Mouse (Mus musculus): ENCODE results near the gene Dlx4.

Dlx4 gene

DNA sequence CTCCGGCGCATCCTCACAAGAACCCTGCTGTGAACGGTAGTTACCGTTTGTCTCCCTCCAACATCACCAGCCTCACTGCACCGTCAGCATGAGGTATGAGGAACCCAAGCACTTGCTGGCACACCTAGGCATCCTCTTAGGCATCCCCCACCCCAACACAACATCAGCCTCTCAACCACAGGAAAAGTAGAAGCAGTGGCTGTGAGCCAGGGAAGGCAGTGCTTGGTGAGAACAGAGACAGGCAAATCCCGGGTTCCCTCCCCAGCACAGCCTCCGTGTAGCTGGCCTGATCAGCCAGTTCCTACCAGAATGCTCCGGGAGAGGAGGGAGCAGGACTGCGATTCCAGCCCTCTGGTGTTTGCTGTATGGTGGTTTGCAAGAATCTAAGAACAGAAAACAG, 2.7 kb upstream of the Dlx4 start:
- TF ChIP-seq CTCF (conservative IDR thresholded peaks at IDR 0.05; ENCODE audit: low read length) (no peak), POU5F1 (IDR thresholded peaks at IDR 0.05; ENCODE audit: borderline replicate concordance, low read length) (no peak), NANOG (IDR thresholded peaks at IDR 0.05; ENCODE audit: borderline replicate concordance, low read length) (no peak)
- no peak overlapping the region for H3K4me3 ChIP-seq (replicated peaks; ENCODE audit: low read length)
- H3K27me3 ChIP-seq (ENCODE audit: insufficient read depth, low read length) = peaks cover 95% of the 10 kb centered on the region
- peaks cover 58% of the 10 kb centered on the region for H3K4me1 ChIP-seq (replicated peaks; ENCODE audit: low read depth, low read length)
- H3K9me3 ChIP-seq (ENCODE audit: low read length) = no peaks in the 10 kb centered on the region
- H3K36me3 ChIP-seq (ENCODE audit: insufficient read depth, low read length) = no peaks in the 10 kb centered on the region

DNA sequence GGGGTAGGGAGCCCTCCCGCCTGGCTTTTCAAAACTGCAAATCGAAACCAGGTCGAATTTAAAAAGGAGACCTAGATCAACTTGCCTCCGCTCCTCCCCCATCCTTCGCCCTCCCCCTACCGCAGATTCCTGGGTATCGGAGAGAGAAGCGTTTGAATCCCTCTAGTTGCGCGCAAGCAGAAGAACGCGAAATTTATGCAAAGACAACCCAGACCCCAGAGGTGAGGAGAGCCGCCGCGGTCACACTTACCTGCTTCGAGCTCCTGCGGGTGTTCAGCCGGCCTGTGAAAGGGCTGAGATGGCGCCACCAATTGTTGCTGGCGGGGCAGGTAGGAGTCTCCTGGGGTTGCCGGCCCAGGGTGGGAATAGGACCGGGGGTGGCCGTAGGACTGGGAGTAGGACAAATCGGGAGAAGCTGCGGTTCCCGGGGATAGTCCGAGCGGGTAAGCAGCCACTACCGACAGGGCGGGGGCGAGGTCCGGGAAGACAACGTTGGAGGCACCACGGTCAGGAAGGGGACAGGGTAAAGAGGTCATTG, 1.0 kb downstream of the Dlx4 start:
- peaks cover 57% of the 10 kb centered on the region for H3K4me1 ChIP-seq (replicated peaks; ENCODE audit: low read depth, low read length)
- TF ChIP-seq NANOG (IDR thresholded peaks at IDR 0.05; ENCODE audit: borderline replicate concordance, low read length) = no peak
- no peak for TF ChIP-seq CTCF (conservative IDR thresholded peaks at IDR 0.05; ENCODE audit: low read length)
- no peak for TF ChIP-seq POU5F1 (IDR thresholded peaks at IDR 0.05; ENCODE audit: borderline replicate concordance, low read length)

DNA sequence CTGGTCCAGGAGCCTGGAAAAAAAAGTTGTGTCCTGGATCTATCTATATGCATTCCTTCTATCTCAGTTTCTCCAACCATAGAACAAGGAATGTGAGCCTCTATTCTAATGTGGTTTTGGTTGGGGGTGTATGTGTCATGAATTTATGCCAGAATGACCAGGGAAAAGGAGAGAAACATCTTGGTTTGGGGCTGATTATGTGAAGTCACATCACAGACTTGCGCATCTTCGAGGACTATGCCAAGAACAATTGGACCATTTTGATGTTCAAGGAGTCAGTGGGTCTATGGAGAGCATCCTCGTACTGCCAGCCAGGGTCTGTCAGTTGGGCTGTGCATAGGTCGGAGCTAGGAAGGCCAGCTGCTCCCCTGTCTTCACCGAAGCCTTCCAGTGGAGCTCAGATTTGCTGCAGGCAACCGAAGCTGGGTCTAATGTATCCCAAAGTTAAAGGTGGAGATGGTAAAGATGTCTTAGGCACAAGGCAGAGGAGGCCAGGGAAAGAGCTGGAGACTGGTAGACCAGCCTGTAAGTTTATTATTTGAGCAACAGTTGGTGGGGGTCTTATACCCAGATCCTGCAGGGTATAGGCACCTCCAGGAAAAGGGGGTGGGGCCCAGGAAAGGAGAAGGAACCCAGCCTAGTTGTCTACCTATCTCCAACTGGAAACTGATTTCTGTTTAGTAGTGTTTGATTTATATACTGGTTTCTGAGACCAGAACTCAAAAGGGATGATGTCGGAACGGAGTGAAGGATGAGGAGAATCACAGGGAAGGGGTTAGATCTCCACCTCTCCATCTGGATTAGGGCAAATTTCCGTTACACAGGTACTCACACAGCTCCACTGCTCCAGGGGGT, 1.7 kb downstream of the Dlx4 start:
- Histone ChIP-seq H3K9me3 (ENCODE audit: low read length) (no peaks in the 10 kb centered on the region), H3K27me3 (ENCODE audit: insufficient read depth, low read length) (peaks cover 100% of the 10 kb centered on the region), H3K4me3 (replicated peaks; ENCODE audit: low read length) (peak overlapping the region; percentile 70; the same call in 1 of the 2 replicates), H3K4me1 (replicated peaks; ENCODE audit: low read depth, low read length) (peaks cover 54% of the 10 kb centered on the region), H3K36me3 (ENCODE audit: insufficient read depth, low read length) (no peaks in the 10 kb centered on the region)
- TF ChIP-seq NANOG (IDR thresholded peaks at IDR 0.05; ENCODE audit: borderline replicate concordance, low read length) = no peak
- TF ChIP-seq POU5F1 (IDR thresholded peaks at IDR 0.05; ENCODE audit: borderline replicate concordance, low read length) = no peak
- no peak for TF ChIP-seq CTCF (conservative IDR thresholded peaks at IDR 0.05; ENCODE audit: low read length)

More for the DNA sequence above, 1.0 kb downstream of the Dlx4 start:
- Histone ChIP-seq H3K27me3 (ENCODE audit: insufficient read depth, low read length) (peaks cover 100% of the 10 kb centered on the region), H3K4me3 (replicated peaks; ENCODE audit: low read length) (peak overlapping the region; percentile 70), H3K36me3 (ENCODE audit: insufficient read depth, low read length) (no peaks in the 10 kb centered on the region), H3K9me3 (ENCODE audit: low read length) (no peaks in the 10 kb centered on the region)

DNA sequence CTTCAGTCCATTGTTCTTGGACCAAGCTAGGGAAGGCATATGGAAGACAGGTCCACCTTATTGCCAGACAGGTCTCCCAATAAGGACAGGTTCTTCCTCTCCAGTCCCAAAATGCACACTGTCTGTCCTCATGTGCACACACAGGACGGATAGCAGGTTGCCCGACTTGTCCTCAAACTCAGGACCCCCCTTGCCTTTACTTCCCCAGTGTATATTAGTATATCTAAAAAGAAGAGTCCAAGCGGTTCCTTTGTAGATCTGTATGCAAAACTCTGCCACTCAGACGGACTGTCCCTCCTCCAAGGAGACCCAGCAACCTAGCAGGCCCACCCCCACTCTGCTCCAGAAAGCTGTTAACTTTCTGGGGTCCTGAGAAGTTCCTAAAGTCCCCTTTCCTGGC, 2.4 kb downstream of the Dlx4 start:
- Histone ChIP-seq H3K9me3 (ENCODE audit: low read length) (no peaks in the 10 kb centered on the region), H3K4me1 (replicated peaks; ENCODE audit: low read depth, low read length) (peaks cover 55% of the 10 kb centered on the region), H3K36me3 (ENCODE audit: insufficient read depth, low read length) (no peaks in the 10 kb centered on the region), H3K4me3 (replicated peaks; ENCODE audit: low read length) (no peak overlapping the region), H3K27me3 (ENCODE audit: insufficient read depth, low read length) (peaks cover 99% of the 10 kb centered on the region)
- TF ChIP-seq NANOG (IDR thresholded peaks at IDR 0.05; ENCODE audit: borderline replicate concordance, low read length) = no peak
- no peak for TF ChIP-seq CTCF (conservative IDR thresholded peaks at IDR 0.05; ENCODE audit: low read length)
- no peak for TF ChIP-seq POU5F1 (IDR thresholded peaks at IDR 0.05; ENCODE audit: borderline replicate concordance, low read length)

DNA sequence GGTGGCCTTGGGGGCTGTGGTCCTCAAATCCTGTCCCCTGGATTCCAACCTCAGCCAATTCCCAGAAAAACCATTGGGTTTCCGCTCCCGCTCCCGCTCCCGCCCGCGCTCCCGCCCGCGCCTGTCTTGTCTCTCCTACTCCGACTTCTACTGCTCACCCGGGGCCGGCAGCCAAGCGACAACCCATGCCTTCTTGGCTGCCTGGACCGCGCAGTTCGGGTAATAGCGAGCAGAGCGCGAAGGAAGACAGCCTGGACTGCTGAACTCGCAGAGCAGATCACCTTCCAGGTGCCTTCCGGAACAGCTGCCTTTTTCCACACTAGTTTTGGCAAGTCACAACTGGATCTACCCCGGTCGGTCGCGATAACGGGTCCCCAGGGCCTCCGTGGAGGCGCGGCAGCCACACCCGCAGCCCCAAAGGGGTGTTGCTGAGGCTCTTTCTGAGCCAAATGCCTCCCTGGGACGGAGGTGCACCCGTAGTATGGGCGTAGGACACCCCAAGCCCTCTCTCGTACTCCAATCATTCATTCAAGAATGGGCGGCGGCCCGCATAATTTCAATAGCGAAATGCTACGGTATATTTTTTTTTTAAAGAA, 3.0 kb downstream of the Dlx4 start:
- no peaks in the 10 kb centered on the region for H3K9me3 ChIP-seq (ENCODE audit: low read length)
- peaks cover 49% of the 10 kb centered on the region for H3K4me1 ChIP-seq (replicated peaks; ENCODE audit: low read depth, low read length)
- TF ChIP-seq POU5F1 (IDR thresholded peaks at IDR 0.05; ENCODE audit: borderline replicate concordance, low read length) = no peak
- TF ChIP-seq NANOG (IDR thresholded peaks at IDR 0.05; ENCODE audit: borderline replicate concordance, low read length) = no peak
- no peak for TF ChIP-seq CTCF (conservative IDR thresholded peaks at IDR 0.05; ENCODE audit: low read length)
- H3K4me3 ChIP-seq (replicated peaks; ENCODE audit: low read length) = peak overlapping the region; percentile 55
- H3K36me3 ChIP-seq (ENCODE audit: insufficient read depth, low read length) = no peaks in the 10 kb centered on the region
- H3K27me3 ChIP-seq (ENCODE audit: insufficient read depth, low read length) = peaks cover 99% of the 10 kb centered on the region

DNA sequence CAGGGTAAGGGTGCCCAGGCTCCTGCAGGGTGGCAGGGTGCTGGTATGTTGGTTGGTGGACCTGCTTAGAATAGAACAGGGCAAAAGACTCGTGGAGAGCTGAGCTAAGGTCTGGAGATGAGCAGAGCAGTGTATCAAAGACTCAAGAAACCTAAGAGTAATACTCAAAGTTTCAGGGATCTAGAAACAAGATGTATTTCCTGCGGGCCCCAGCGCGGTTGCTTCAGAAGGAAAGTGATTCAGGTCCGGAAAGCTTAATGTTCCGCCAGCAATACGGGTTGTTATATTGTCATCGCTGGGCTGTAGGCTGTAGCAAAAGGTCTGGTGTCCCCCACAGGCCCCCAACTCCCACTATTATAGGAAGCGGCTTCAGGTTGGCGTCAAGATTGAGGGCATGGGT, 3.8 kb downstream of the Dlx4 start:
- peaks cover 98% of the 10 kb centered on the region for H3K27me3 ChIP-seq (ENCODE audit: insufficient read depth, low read length)
- TF ChIP-seq CTCF (conservative IDR thresholded peaks at IDR 0.05; ENCODE audit: low read length) = no peak
- no peak for TF ChIP-seq NANOG (IDR thresholded peaks at IDR 0.05; ENCODE audit: borderline replicate concordance, low read length)
- TF ChIP-seq POU5F1 (IDR thresholded peaks at IDR 0.05; ENCODE audit: borderline replicate concordance, low read length) = no peak
- H3K9me3 ChIP-seq (ENCODE audit: low read length) = no peaks in the 10 kb centered on the region
- no peaks in the 10 kb centered on the region for H3K36me3 ChIP-seq (ENCODE audit: insufficient read depth, low read length)
- H3K4me1 ChIP-seq (replicated peaks; ENCODE audit: low read depth, low read length) = peaks cover 47% of the 10 kb centered on the region
- peak overlapping the region; percentile 55; the same call in 1 of the 2 replicates for H3K4me3 ChIP-seq (replicated peaks; ENCODE audit: low read length)

DNA sequence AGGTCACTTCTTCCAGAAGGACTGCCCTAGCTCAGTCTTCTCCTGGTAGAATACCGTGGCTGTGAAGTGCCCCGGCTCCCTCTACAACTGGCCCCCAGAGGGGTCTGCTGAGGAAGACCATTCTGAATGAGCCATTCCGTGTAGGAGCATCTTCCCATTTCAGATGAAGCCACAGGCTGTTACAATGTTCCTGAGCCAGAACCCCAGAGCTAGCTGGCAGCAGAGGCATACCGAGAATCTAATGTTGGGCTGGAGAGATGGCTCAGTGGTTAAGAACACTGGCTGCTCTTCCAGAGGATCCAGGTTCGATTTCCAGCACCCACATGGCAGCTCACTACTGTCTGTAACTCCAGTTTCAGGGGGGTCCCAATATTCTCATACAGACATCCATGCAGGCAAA, 6.2 kb downstream of the Dlx4 start:
- H3K9me3 ChIP-seq (ENCODE audit: low read length) = no peaks in the 10 kb centered on the region
- TF ChIP-seq CTCF (conservative IDR thresholded peaks at IDR 0.05; ENCODE audit: low read length) = no peak
- no peak for TF ChIP-seq POU5F1 (IDR thresholded peaks at IDR 0.05; ENCODE audit: borderline replicate concordance, low read length)
- TF ChIP-seq NANOG (IDR thresholded peaks at IDR 0.05; ENCODE audit: borderline replicate concordance, low read length) = no peak
- peaks cover 87% of the 10 kb centered on the region for H3K27me3 ChIP-seq (ENCODE audit: insufficient read depth, low read length)
- H3K4me3 ChIP-seq (replicated peaks; ENCODE audit: low read length) = no peak overlapping the region
- no peaks in the 10 kb centered on the region for H3K36me3 ChIP-seq (ENCODE audit: insufficient read depth, low read length)
- H3K4me1 ChIP-seq (replicated peaks; ENCODE audit: low read depth, low read length) = peaks cover 39% of the 10 kb centered on the region

DNA sequence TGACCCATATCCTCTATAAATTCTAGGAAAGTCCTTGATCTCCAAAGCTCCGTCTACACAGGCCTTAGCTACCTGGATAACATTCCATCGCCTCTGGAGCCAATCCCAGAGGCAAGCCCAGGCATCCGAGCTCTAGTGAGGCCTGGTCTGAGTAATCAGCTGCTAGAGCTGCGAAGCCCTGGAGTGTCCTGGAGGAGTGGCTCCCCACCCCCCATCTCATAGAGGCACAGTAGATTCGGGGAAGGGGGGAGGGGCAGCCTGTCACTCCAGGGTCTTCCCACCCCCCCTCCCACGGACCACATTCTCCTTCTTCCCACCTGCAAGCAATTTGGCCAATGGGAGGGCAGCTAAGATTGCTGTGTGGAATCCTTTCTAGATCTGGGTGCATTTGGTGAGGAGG, 8.8 kb downstream of the Dlx4 start:
- no peaks in the 10 kb centered on the region for H3K9me3 ChIP-seq (ENCODE audit: low read length)
- H3K4me1 ChIP-seq (replicated peaks; ENCODE audit: low read depth, low read length) = peaks cover 31% of the 10 kb centered on the region
- H3K27me3 ChIP-seq (ENCODE audit: insufficient read depth, low read length) = peaks cover 64% of the 10 kb centered on the region
- TF ChIP-seq NANOG (IDR thresholded peaks at IDR 0.05; ENCODE audit: borderline replicate concordance, low read length) (no peak), POU5F1 (IDR thresholded peaks at IDR 0.05; ENCODE audit: borderline replicate concordance, low read length) (no peak), CTCF (conservative IDR thresholded peaks at IDR 0.05; ENCODE audit: low read length) (no peak)
- H3K36me3 ChIP-seq (ENCODE audit: insufficient read depth, low read length) = no peaks in the 10 kb centered on the region
- H3K4me3 ChIP-seq (replicated peaks; ENCODE audit: low read length) = no peak overlapping the region
